Mouse (Mus musculus): Measurements from ENCODE around the gene Ggnbp2.
"Not testable (repeated sequence)": the region's sequence is repeated elsewhere in the genome, so short reads cannot be mapped to it uniquely, and the experiment has no call there.

Ggnbp2 gene

DNA sequence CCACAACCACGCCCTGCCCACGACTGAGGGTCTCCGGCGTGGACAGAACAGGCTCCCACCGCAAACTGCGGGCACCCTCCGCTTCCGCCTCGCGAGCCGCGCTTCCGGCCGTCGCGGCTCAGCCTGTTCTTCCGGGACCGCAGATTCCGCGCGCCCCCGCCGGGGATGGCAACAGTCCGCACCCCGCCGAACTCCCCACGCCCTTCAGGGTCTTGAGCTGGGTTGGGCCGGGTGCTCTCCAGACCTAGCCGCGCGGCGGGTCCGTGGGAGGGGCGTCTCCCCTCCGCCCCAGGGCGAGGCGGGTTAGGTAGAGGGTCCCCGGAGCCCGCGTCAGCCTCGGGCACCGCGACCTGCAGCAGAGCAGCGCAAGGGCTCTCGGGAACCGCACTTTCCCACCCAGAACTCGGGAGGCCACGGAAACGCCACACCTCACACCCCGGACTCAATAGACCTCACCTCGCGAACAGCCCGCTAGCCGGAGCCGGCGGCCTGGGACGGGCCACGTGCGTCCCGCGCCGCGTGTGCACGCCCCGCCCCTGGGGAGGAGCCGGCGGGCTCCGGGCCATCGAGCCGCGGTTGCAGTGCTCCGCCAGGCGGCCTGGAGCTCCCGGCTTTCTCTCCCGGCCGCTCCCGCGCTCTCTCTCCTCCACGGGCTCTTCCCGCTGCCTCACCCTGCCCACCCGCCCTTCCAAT, 9.3 kb upstream of the Ggnbp2 start, which contains the start of the genes Myo19 and Pigw:
Gene Myo19 (plus strand): TSS at position 377 of the 693 bp plus-strand sequence.
Gene Pigw (minus strand): TSS at position 514 of the 693 bp plus-strand sequence.
- in situ Hi-C loops (cut with MboI, MseI), result no loop called here

DNA sequence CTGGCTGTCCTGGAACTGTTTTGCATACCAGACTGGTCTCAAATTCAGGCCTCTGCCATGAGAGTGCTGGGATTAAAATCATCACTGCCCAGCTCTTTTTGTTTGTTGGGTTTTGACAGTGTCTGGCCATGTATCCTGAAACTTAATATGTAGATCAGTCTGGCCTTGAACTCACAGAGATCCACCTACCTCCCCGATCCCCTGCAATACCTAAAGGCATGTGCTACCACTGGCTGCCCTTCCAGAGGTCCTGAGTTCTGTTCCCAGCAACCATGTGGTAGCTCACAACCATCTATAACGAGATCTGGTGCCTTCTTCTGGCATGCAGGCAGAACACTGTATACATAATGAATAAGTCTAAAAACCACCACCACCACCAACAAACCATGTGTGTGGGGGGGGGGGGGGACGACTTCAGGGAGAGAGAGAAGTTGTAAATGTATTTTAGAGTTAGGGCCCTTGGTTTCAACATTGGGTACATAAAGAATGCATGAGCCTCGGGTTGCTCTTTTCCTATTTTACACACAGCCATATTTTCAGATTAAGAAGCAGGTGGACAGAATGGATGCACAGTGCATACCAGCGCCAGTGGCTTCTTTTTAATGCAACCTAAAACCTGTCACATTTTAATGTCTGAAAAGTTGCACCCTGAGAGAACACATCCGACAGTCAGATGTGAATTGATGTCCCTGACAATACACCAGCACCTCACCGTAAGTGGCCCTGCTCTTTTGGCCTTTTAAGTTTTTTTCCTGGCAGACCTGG, 8.6 kb upstream of the Ggnbp2 start:
- in situ Hi-C loops (cut with MboI, MseI), result no loop called here

DNA sequence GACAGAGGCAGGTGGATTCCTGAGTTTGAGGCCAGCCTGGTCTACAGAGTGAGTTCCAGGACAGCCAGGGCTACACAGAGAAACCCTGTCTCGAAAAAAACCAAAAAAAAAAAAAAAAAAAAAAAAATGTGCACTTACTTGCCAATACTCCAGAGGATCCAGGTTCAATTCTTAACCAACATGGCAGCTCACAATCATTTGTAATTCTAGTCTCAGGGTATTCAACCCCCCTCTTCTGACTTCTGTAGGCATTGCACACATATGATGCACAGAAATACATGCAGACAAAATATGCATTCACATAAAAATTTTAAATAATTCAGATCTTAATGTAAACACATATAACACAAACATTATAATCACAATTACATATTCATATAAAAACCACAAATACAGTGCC, 5.4 kb upstream of the Ggnbp2 start:
- in situ Hi-C loops (cut with MboI, MseI), result not testable (repeated sequence)

DNA sequence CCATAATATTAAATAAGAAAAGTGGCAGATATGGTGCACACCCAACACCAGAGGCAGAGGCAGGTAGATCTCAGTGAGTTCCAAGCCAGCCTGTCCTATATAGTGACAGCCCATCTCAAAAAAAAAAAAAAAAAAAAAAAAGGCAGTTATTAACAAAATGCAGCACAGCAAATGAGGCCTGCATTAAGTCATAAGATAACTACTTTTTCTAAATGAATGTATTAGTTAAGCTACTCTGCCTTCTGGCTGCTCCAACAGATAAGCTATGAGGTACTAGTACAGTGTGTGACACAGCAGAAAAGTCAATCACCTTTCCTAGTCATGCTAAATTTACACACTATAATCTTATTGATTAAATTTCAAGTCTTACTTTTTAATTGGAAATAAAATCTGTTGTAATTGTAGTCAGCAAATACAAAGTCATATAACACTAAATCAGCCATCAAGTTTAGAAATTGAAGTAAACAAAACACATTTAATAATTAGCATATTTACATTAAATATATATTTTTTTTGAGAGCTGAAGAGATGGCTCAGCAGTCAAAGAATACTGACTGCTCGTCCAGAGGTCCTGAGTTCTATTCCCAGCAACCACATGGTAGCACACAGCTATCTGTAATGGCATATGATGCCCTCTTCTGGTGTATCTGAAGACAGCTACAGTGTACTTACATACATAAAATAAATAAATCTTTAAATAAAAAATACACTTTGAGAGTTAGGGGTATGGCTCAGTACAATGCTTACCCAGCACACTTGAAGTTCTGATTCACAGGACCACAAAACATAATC, 2.6 kb upstream of the Ggnbp2 start:
- in situ Hi-C loops (cut with MboI, MseI), result no loop called here

DNA sequence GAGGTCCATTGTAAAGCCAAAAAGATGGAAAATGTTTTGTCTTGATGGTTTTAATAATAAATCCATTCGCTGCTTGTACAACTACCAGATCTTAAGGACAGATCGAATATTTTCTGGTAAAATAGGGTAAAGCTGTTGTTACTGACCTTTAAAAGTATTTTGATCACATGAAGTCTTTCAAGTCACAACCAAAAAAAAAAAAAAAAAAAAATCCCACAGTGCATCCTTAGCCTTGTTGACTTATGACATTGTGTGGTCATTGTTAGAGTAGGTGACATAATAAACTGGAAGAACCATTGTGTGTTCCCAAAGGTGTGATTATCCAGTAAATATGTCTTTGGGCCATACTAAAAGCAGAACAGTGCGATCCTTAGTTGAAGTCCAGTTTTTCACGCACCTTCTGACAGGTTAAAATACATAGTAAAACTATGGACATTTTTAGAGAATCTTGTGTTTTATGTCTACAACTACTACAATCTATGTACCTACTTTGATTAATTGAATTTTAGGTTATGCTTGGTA, 992 bp upstream of the Ggnbp2 start:
- in situ Hi-C loops (cut with MboI, MseI), result no loop called here

DNA sequence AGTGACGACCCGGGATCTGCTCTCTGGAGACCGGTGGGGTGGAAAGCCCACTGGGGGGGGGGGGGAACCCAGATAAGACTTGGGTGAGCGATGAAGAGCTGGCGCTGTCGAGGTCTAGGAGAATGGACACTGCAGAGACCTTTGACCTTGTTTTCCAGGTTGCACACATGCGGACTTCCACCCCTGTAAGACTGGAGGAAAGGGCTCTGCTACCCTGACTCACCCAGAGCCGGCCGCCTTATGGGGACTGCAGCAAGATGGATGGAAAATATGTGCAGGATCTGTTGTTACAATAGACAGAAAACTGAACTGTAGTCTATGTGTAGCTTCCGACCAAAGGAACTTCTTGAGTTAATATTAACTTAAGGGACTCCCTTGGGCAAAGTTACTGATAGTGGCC, 429 bp upstream of the Ggnbp2 start:
- in situ Hi-C loops (cut with MboI, MseI), result no loop called here

DNA sequence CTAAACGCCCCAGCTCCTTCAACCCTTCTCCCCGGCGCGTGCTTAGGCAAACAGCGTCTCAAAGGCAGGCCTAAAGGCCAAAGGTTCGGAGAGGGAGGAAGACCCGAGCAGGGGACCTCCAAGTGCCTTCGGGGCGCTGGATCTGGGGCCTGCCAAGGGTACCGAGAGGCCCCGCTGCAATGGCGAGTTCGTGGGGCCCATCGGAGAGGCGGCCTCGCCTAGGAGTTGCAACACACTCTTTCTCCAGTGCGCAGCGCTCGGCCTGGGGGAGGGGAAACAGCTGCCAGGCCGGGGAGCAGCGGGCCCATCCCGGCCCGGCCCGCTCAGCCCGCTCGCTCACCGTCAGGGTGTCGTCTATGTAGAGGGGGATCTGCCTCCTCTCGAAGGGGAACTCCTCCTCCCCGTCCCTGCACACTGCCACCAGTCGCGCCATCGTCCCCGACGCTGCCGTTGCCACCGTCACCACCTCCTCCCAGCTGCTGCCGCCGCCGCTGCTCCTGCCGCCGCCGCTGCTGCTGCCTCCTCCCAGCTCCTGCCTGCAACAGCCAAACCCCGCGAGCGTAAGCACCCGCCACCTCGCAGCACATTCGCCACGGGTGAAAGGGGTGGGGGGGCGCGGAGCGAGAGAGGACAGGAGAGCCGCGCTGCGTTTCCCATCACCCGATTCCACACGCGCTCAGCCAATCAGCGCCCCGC, 932 bp downstream of the Ggnbp2 start:
- in situ Hi-C loops (cut with MboI, MseI), result no loop called here

DNA sequence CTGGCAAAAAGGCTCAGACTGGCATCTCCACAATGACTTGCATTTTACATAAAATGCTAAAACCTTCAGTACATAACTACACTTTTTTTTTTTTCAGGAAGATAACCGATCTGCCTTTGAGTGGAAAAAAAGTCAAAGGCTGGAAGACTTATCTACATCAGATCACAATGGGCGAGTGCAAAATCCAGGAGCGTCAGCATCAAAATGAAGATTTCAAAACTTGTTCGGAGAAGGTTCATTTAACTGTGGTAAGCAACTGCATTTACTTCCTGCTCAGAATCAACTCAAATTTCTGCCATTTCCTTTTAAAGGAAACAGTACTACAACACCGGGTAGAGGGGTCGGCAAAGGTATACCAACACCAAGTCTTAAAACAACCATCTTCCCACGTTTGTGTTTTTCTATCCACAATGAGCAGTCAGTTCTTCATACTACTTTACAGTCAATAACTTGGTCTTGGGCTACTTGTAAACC, 1.8 kb downstream of the Ggnbp2 start:
- in situ Hi-C loops (cut with MboI, MseI), result no loop called here

DNA sequence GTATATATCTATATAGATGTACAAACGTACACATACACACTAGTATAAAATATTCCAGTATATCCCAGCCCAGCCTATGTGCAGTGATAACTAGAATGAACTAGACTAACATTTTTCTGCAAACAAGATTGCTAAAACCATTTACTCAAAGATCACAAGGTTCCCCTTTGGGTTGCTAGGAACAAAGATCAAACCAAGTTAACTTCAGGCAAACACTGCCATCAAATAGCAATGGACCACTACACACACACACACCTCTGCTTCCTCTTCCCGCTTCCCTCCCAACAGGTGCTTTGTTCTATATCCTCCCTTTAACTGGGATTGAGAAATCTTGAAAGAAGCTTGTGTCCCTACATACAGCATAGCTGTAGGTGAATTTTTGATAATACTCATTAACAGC, 3.0 kb downstream of the Ggnbp2 start:
- in situ Hi-C loops (cut with MboI, MseI), result no loop called here

DNA sequence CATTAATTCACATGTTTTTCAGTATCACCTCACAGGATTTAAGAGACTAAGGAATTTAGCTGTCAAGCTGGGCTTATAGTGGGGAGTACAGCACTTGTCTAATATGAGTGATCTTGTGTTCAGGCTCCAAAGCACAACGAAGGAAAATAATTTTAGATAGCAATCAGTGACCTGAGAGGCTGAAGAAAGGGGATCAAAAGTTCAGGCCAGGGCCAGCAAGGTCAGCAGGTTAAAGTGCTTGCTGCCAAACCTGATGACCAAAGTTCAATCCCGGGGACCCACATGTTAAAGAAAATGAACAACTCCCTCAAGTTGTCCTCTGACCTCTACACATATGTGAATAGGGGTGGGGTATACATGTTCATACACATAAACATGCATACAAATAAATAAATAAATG, 5.3 kb downstream of the Ggnbp2 start:
- in situ Hi-C loops (cut with MboI, MseI), result no loop called here

DNA sequence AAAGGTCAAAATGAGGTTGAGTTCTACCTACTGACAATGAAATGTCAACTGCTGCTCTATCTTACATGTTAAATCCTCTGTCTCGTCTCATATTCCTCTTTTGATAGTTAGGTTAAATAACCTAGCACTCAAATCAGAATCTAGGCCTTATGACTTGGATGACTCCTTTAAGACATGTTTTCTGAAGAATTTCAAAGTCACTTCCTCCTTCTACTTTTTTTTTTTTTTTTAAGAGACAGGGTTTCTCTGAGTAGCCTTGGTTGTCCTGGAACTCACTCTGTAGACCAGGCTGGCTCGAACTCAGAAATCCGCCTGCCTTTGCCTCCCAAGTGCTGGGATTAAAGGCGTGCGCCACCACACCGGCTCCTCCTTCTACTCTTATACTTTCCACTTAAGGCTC, 15.3 kb downstream of the Ggnbp2 start:
- in situ Hi-C loops (cut with MboI, MseI), result no loop called here

DNA sequence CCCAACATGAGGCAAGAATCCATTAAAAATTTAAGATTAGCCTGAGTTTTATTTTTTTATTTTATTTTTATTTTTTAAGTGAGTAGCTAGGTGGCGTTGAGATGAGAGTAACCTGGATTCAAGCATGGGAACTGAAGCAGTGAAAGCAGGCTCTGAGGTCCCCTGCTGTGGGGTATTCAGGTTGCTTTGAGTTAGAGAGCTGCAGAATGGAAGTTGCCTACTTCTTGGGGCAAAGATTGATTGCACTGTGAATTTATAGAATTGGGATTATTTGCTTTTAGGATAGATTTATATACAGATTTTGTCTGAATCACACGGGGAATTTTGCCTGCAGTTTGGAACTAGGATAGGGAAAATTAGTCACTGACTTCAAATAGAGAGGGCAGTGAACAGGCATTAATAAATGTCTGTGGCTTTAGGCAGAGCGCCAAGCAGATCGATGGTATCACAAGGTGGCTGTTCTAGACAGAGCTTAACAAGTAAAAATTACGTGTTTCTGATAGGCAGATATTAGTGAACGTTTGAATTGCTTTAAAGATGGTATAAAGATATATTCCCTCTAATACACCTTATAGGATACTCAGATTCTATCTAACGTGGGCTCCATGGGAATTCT, 23.0 kb downstream of the Ggnbp2 start:
- in situ Hi-C loops (cut with MboI, MseI), result no loop called here

DNA sequence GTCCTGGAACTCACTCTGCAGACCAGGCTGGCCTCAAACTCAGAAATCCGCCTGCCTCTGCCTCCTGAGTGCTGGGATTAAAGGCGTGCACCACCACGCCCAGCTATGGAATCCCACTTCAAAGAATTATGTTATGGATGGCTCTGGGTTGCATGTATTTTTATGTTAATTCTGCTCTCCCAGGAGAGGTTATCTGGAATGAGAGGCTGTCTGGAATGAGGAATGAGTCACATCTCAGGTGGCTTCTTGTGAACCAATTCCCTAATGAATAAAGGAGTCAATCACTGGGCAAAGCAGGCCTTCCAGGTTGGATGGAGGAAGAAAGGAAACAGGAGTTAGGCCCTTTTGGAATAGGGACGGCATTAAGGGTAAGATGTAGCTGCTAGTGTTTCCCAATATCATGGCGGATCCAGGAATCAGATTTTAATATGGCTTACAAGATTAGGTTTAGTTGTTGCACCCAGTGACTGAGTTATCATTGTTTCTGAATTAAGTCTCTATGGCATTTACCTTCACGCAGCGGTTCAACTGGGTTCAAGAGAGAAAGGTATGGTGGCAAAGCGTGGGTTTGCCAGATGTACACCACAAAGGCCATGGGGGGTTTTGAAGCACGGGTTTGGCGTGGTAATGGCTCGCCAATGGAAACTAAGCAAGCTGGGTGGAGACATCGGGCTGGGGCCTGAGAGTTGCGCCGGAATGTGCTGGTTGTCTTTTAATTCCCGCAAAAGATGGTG, 23.7 kb downstream of the Ggnbp2 start:
- in situ Hi-C loops (cut with MboI, MseI), result no loop called here

DNA sequence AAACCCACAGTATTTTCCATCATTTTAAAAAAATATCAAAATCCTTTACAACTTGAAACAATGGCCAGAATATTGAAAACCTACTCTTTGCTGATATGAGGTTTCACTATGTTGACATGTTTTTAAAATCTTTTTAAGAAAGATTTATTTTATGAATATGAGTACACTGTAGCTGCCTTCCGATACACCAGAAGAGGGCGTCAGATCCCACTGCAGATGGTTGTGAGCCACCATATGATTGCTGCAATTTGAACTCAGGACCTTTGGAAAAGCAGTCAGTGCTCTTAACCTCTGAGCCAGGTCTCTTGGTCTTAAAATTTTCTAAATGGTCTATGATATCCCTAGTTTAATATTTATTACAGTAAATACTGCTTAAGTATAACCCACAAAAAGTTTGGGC, 31.3 kb downstream of the Ggnbp2 start:
- in situ Hi-C loops (cut with MboI, MseI), result no loop called here

DNA sequence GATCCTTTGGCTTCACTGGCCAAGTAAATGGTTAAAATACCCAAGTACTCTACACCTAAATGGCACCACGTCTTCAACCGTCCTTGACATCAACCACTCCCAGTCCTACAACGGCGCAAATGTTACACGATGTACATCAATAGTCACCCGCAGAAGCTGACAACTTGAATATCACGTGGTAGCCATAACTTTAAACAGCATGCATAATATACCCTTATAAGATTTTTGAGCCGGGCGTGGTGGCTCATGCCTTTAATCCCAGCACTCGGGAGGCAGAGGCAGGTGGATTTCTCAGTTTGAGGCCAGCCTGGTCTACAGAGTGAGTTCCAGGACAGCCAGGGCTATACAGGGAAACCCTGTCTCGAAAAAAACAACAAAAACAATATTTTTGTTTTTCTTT, 41.1 kb downstream of the Ggnbp2 start:
- in situ Hi-C loops (cut with MboI, MseI), result loop anchor here (5.0 to 10.0 kb wide), 2 partner anchors 33 to 305 kb away; partner anchors contain the start of gene Lhx1

DNA sequence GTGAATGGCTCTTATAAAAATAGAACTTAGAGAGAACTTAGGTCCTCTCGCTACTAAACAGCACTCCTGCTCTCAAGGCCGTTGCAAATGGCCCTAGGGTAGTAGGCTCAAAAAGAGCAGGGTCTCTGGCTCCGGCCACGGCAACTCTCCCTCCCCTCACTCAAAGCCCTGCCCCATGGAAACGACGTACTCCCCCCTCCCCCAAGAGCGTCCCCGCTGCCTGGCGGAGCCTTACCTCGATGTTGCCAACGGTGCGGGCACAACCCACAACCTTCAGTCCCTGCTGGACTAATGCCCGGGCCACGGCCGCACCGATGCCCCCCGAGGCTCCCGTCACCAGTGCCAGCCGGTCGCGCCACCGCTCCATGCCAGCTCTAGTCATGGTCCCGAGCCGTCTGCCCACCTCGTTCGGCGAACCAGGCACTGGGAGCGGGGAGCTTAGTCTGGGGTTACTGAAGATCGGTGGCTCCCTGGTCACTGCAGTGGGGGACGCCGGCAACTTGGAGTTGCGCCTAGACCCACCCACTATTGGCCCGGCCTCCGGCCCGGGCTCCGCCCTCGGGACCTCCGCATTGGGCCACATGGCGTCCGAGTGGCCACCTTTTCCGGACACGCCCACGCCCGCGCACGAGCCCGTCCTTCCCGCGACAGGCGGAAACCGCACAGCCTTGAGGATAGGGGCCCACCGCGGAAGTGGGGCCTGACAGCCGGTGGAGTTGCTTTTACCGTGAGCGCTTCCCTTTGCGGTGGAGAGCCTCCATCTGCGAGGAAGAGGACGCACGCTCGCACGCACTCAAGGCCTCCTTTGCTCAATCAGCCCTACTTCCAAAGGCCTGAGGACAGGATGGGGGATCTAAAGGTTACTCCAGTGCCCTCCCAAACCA, 41.9 kb downstream of the Ggnbp2 start, which contains the start of gene Dhrs11:
Gene Dhrs11 (minus strand): TSS at position 479 of the 884 bp plus-strand sequence.
- in situ Hi-C loops (cut with MboI, MseI), result loop anchor here (5.0 to 10.0 kb wide), 2 partner anchors 34 to 304 kb away; partner anchors contain the start of gene Lhx1

DNA sequence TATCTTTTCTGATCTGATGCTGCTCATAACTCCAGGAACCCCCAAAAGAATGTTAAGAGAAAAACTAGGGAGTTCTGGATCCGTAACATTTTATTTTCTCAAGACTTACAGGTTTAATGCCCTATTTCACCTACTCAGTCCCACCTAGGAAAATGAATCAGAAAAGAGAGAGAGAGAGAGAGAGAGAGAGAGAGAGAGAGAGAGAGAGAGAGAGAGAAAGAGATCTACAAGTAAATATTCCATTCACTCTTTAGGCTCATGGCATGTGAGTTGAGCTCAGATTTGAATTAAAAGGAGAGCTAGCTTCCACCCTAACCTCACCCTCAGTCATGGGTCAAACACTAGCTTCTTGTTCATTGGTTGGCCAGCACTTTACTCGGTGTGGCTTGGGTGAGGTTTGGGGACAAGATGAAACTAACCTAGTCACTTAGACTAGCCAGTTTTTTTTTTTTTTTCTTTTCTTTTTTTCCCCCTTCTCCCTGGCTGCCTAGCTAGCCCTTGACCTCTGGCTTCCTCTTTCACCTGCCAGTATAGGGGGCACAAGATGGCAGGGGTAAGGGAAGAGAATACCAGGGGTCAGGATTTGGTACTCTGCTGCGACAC, 42.6 kb downstream of the Ggnbp2 start:
- in situ Hi-C loops (cut with MboI, MseI), result loop anchor here (5.0 to 10.0 kb wide), 2 partner anchors 34 to 303 kb away; partner anchors contain the start of gene Lhx1

DNA sequence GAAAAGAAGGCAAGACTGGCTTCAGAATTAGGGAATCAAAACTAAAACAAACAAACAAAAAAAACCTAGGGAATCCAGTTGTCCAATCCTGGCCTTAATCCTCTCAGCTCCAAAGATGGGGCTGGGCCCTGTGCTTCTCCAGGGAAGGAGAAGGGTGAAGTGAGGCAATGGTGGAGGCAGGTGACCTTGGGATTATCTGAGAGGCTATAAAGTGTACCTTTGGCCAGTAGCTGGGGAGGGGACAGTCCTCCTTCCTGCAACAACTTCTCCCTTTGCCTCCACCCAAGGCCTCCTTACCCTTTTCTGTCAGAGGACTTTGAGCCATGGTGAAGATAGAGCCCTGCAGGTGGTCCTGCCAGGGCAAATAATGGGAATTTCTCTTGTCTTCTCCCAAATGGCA, 43.1 kb downstream of the Ggnbp2 start:
- in situ Hi-C loops (cut with MboI, MseI), result loop anchor here (5.0 to 10.0 kb wide), 2 partner anchors 35 to 303 kb away; partner anchors contain the start of gene Lhx1
